ENCODE assay signal across 34 mouse cellular contexts in the genomic region with DNA sequence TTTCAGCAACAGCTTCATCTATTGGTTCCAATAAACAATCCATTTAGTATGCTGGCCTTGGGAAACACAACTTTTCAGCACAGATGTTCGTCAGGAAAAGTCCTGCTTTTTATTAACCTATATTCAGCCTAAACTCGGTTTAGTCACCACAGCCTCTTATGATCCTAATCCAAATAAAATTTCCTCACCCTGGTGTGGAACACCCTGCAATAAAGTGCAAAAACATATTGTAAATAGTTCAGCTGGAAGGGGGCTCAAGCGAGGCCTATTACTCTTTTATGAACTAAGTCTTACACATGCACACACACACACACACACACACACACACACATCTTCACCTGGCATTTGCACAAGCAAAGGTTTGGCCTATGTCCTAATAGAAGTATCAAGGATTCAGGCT.
"Had no signal": no experiment of that assay in that cellular context is flagged by ENCODE, and none has a peak within 500 bp of the region (broad histone marks: within the 10 kb centered on the region; RNA-seq: fewer than 3 reads in every experiment).

No protein-coding gene starts in this region.

- H3K9me3 ChIP-seq: heart, embryonic 10.5 days; heart, embryonic 12.5 days; heart, embryonic 13.5 days; heart, embryonic 15.5 days; hindbrain, embryonic 10.5 days; hindbrain, embryonic 12.5 days; hindbrain, embryonic 13.5 days; hindbrain, embryonic 15.5 days; intestine, embryonic 15.5 days; kidney, embryonic 15.5 days had no signal

- H3K4me1 ChIP-seq: heart, embryonic 10.5 days; heart, embryonic 12.5 days; heart, embryonic 13.5 days; heart, embryonic 15.5 days; hindbrain, embryonic 10.5 days; hindbrain, embryonic 12.5 days; hindbrain, embryonic 13.5 days; hindbrain, embryonic 15.5 days; intestine, embryonic 15.5 days; kidney, embryonic 15.5 days had no signal

- H3K9ac ChIP-seq: heart, embryonic 12.5 days; heart, embryonic 13.5 days; heart, embryonic 15.5 days; hindbrain, embryonic 12.5 days; hindbrain, embryonic 13.5 days; hindbrain, embryonic 14.5 days; hindbrain, embryonic 15.5 days; intestine, embryonic 15.5 days; kidney, embryonic 15.5 days had no signal

- H3K4me2 ChIP-seq: heart, embryonic 11.5 days; heart, embryonic 12.5 days; heart, embryonic 13.5 days; heart, embryonic 15.5 days; hindbrain, embryonic 12.5 days; hindbrain, embryonic 13.5 days; hindbrain, embryonic 14.5 days; hindbrain, embryonic 15.5 days; intestine, embryonic 15.5 days; kidney, embryonic 15.5 days had no signal

- H3K27me3 ChIP-seq: heart, embryonic 13.5 days; heart, embryonic 15.5 days; hindbrain, embryonic 12.5 days; hindbrain, embryonic 15.5 days; intestine, embryonic 15.5 days; kidney, embryonic 15.5 days had no signal

- H3K4me3 ChIP-seq: heart, embryonic 10.5 days; heart, embryonic 12.5 days; heart, embryonic 13.5 days; heart, embryonic 15.5 days; hindbrain, embryonic 10.5 days; hindbrain, embryonic 12.5 days; hindbrain, embryonic 13.5 days; hindbrain, embryonic 15.5 days; intestine, embryonic 15.5 days; kidney, embryonic 15.5 days; layer of hippocampus, adult 2 months had no signal

- H3K27ac ChIP-seq: heart, embryonic 10.5 days; heart, embryonic 13.5 days; heart, embryonic 15.5 days; hindbrain, embryonic 10.5 days; hindbrain, embryonic 12.5 days; hindbrain, embryonic 13.5 days; hindbrain, embryonic 14.5 days; hindbrain, embryonic 15.5 days; hindbrain, postnatal 0 days; intestine, embryonic 15.5 days; kidney, embryonic 15.5 days; kidney, postnatal 0 days; layer of hippocampus, adult 2 months had no signal

- DNase-seq: heart, postnatal 10 days; heart, postnatal 14 days; heart, postnatal 36 days; heart, postnatal 4 days; kidney, adult 11 months; kidney, adult 18-20 months; kidney, adult 2 months; kidney, adult 8-10 months; kidney, adult 9 months; kidney, postnatal 10 days; kidney, postnatal 14 days; kidney, postnatal 25 days; kidney, postnatal 36 days; kidney, postnatal 4 days; layer of hippocampus, adult 9-11 months; layer of hippocampus, postnatal 36 days had no signal

- ATAC-seq: hindbrain, embryonic 16.5 days; hindbrain, postnatal 0 days; inflammation-experienced regulatory T-cells, adult 6 months; intestine, embryonic 15.5 days; intestine, postnatal 0 days had no signal
